Mouse (Mus musculus) thymus, adult 2 months (tissue): ENCODE measurements around the gene Nagpa.

Experiments used
- CTCF ChIP-seq: fragments of 200-500 bp; IDR thresholded peaks from 2 replicates; pipeline ENCODE4 v1.5.1; 2012; ENCODE audit warnings: mild to moderate bottlenecking, control low read depth, low read length, moderate library complexity, borderline replicate concordance; ENCODE audit not compliant: control insufficient read depth, poor library complexity, insufficient read depth; ENCODE audit errors: extremely low read depth
- POLR2A ChIP-seq: fragments of 200-500 bp; IDR thresholded peaks from 2 replicates; pipeline ENCODE4 v1.6.1; 2012; ENCODE audit warnings: mild to moderate bottlenecking, low read length, control low read depth, moderate library complexity; ENCODE audit not compliant: control insufficient read depth, poor library complexity, insufficient read depth; ENCODE audit errors: extremely low read depth

- no peak for TF ChIP-seq CTCF
- TF ChIP-seq POLR2A = no peak
Measured at GRCm38 (mm10) chr16:5164327-5164726, 39.5 kb downstream of the Nagpa start.
